Mouse (Mus musculus): ENCODE measurements around the gene Cacna2d4. TPM values are rescaled to one million over a fixed set of nuclear protein-coding genes. Genes with fewer than 3 reads are reported as not detected.

Cacna2d4 gene
- polyA plus RNA-seq, 1 experiment from 2014 or later = not detected

GRCm38 (mm10) chr6:119227001-119227400 lies 9.3 kb upstream of the Cacna2d4 start:
- Histone ChIP-seq H3K9ac (ENCODE audit: low read length) (no peak overlapping the region), H3K36me3 (ENCODE audit: control insufficient read depth, insufficient read depth, low read length) (no peaks in the 10 kb centered on the region), H3K27me3 (replicated peaks; ENCODE audit: control insufficient read depth, insufficient read depth, low read length) (no peaks in the 10 kb centered on the region), H3K4me3 (ENCODE audit: low read depth, low read length) (no peak overlapping the region), H3K4me2 (ENCODE audit: low read length) (no peak overlapping the region), H3K27ac (ENCODE audit: low read depth) (no peak overlapping the region), H3K4me1 (replicated peaks; ENCODE audit: control insufficient read depth, insufficient read depth, low read length) (0 out of 2 replicates have a peak, but pooled peaks cover 2% of the 10 kb centered on the region), H3K9me3 (ENCODE audit: control insufficient read depth, low read length) (no peaks in the 10 kb centered on the region)
- 89% methylated on average over 8 of the region's 8 CpGs for WGBS
- ATAC-seq (replicated peaks; ENCODE audit: low FRiP score, low TSS enrichment, low read depth) (no peak), DNase-seq (ENCODE audit: low spot score) (no peak)

DNA sequence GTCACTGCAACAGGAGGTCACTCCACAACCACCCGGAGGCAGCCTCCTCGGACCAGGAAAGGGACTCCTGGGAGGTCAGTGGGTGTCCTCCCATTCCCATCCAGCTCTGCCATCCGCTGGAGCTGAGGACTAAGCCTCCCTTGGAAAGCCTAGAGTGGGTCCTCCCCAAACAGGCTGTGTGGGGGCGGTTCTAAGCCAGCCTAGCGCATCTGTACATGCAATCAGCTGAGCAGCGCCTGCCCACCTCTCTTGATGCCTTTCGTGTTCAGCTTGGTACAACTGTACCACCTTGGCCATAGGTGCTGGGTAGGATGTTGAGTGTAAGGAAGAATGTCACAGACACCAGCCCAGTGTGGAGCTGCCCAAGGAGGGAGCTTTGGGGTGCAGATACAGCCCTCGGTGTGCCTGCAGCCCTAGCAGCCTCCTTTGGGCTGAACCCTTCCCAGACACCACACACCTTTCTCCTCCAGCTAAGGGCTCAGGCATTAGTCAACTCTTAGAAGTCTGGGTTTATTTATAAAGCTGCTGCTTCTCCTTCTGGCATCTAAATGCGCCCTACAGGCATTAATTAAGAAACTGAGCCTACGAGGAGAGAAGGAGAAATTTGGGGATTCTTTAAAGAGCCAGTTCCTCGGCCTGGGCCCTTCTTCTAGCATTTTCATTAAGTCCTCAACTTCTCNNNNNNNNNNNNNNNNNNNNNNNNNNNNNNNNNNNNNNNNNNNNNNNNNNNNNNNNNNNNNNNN lies 7.3 kb upstream of the Cacna2d4 start:
- H3K4me3 ChIP-seq (ENCODE audit: low read depth, low read length) = no peak overlapping the region
- H3K9ac ChIP-seq (ENCODE audit: low read length) = no peak overlapping the region
- 0 out of 2 replicates have a peak, but pooled peaks cover 2% of the 10 kb centered on the region for H3K4me1 ChIP-seq (replicated peaks; ENCODE audit: control insufficient read depth, insufficient read depth, low read length)
- 81% methylated on average over 11 of the region's 11 CpGs for WGBS
- no peak overlapping the region for H3K4me2 ChIP-seq (ENCODE audit: low read length)
- H3K27ac ChIP-seq (ENCODE audit: low read depth) = no peak overlapping the region
- no peaks in the 10 kb centered on the region for H3K27me3 ChIP-seq (replicated peaks; ENCODE audit: control insufficient read depth, insufficient read depth, low read length)
- no peaks in the 10 kb centered on the region for H3K9me3 ChIP-seq (ENCODE audit: control insufficient read depth, low read length)
- no peak for DNase-seq (ENCODE audit: low spot score)
- H3K36me3 ChIP-seq (ENCODE audit: control insufficient read depth, insufficient read depth, low read length) = no peaks in the 10 kb centered on the region
- no peak for ATAC-seq (replicated peaks; ENCODE audit: low FRiP score, low TSS enrichment, low read depth)

DNA sequence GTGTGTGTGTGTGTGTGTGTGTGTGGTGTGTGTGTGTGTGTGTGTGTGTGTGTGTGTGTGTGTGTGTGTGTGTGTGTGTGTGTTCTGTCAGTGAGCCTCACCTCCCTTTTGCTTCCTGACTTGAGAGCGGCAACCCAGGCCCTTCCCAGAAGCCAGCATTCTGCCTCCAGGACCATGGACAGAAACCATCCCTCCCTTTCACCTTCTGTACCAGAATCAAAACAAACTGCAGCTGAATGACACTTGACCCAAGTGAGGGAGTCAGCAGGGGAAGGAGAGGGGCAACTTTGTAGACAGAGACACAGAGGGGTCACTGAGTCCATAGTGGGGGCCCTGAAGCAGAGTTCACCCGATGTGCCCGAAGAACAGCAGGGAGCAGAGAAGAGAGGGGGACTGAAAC lies 3.3 kb upstream of the Cacna2d4 start:
- Histone ChIP-seq H3K4me3 (ENCODE audit: low read depth, low read length) (no peak overlapping the region), H3K4me2 (ENCODE audit: low read length) (no peak overlapping the region), H3K9me3 (ENCODE audit: control insufficient read depth, low read length) (no peaks in the 10 kb centered on the region), H3K4me1 (replicated peaks; ENCODE audit: control insufficient read depth, insufficient read depth, low read length) (no peaks in the 10 kb centered on the region), H3K27ac (ENCODE audit: low read depth) (no peak overlapping the region), H3K27me3 (replicated peaks; ENCODE audit: control insufficient read depth, insufficient read depth, low read length) (no peaks in the 10 kb centered on the region), H3K36me3 (ENCODE audit: control insufficient read depth, insufficient read depth, low read length) (no peaks in the 10 kb centered on the region), H3K9ac (ENCODE audit: low read length) (no peak overlapping the region)
- no peak for ATAC-seq (replicated peaks; ENCODE audit: low FRiP score, low TSS enrichment, low read depth)
- 26% methylated on average over 3 of the region's 3 CpGs for WGBS
- peak; percentile 72 for DNase-seq (ENCODE audit: low spot score)

- 77% methylated on average over 5 of the region's 5 CpGs for WGBS
- Histone ChIP-seq H3K36me3 (ENCODE audit: control insufficient read depth, insufficient read depth, low read length) (no peaks in the 10 kb centered on the region), H3K4me3 (ENCODE audit: low read depth, low read length) (no peak overlapping the region), H3K9ac (ENCODE audit: low read length) (no peak overlapping the region), H3K9me3 (ENCODE audit: control insufficient read depth, low read length) (no peaks in the 10 kb centered on the region), H3K4me2 (ENCODE audit: low read length) (no peak overlapping the region), H3K27ac (ENCODE audit: low read depth) (no peak overlapping the region), H3K4me1 (replicated peaks; ENCODE audit: control insufficient read depth, insufficient read depth, low read length) (no peaks in the 10 kb centered on the region), H3K27me3 (replicated peaks; ENCODE audit: control insufficient read depth, insufficient read depth, low read length) (no peaks in the 10 kb centered on the region)
- ATAC-seq (replicated peaks; ENCODE audit: low FRiP score, low TSS enrichment, low read depth) (no peak), DNase-seq (ENCODE audit: low spot score) (peak; percentile 40)
Measured at GRCm38 (mm10) chr6:119235441-119235840, 885 bp upstream of the Cacna2d4 start.

DNA sequence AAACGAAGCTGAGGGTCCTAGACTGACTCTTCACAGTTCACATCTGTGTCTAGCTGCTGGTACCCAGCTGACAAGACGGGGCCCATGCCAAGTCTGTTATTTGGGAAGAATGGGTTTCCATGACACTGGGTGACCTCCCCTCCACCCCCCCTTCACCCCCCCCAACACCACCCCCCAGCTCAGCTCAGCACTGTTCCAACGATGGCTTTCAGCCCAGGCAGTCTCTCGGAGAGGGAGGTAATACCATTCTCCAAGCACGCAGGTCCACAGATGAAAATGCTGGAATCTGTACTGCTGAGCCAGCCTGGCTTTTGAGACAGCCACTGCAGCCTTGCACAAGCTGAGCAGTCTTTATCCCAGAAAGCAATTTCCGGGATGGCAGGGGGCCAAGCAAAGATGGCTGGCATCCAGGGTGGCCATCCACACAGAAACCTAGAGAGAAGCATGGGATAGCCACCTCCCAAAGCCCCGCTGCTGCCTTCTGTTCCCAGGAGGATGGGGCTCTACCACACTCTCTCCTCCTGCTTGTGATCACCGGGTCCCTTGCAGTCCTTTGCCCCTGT lies 1.2 kb downstream of the Cacna2d4 start:
- H3K27me3 ChIP-seq (replicated peaks; ENCODE audit: control insufficient read depth, insufficient read depth, low read length) = no peaks in the 10 kb centered on the region
- no peaks in the 10 kb centered on the region for H3K9me3 ChIP-seq (ENCODE audit: control insufficient read depth, low read length)
- no peak overlapping the region for H3K27ac ChIP-seq (ENCODE audit: low read depth)
- no peak overlapping the region for H3K4me2 ChIP-seq (ENCODE audit: low read length)
- 65% methylated on average over 8 of the region's 8 CpGs for WGBS
- no peak overlapping the region for H3K9ac ChIP-seq (ENCODE audit: low read length)
- H3K36me3 ChIP-seq (ENCODE audit: control insufficient read depth, insufficient read depth, low read length) = no peaks in the 10 kb centered on the region
- no peaks in the 10 kb centered on the region for H3K4me1 ChIP-seq (replicated peaks; ENCODE audit: control insufficient read depth, insufficient read depth, low read length)
- H3K4me3 ChIP-seq (ENCODE audit: low read depth, low read length) = no peak overlapping the region
- ATAC-seq (replicated peaks; ENCODE audit: low FRiP score, low TSS enrichment, low read depth) = no peak
- no peak for DNase-seq (ENCODE audit: low spot score)

- H3K27ac ChIP-seq (ENCODE audit: low read depth) = no peak overlapping the region
- no peaks in the 10 kb centered on the region for H3K27me3 ChIP-seq (replicated peaks; ENCODE audit: control insufficient read depth, insufficient read depth, low read length)
- H3K36me3 ChIP-seq (ENCODE audit: control insufficient read depth, insufficient read depth, low read length) = no peaks in the 10 kb centered on the region
- H3K9me3 ChIP-seq (ENCODE audit: control insufficient read depth, low read length) = no peaks in the 10 kb centered on the region
- H3K4me3 ChIP-seq (ENCODE audit: low read depth, low read length) = no peak overlapping the region
- H3K4me1 ChIP-seq (replicated peaks; ENCODE audit: control insufficient read depth, insufficient read depth, low read length) = no peaks in the 10 kb centered on the region
- DNase-seq (ENCODE audit: low spot score) = peak; percentile 35
- H3K9ac ChIP-seq (ENCODE audit: low read length) = no peak overlapping the region
- no peak for ATAC-seq (replicated peaks; ENCODE audit: low FRiP score, low TSS enrichment, low read depth)
- 73% methylated on average over 5 of the region's 5 CpGs for WGBS
- H3K4me2 ChIP-seq (ENCODE audit: low read length) = no peak overlapping the region
Measured at GRCm38 (mm10) chr6:119239341-119240005, 3.1 kb downstream of the Cacna2d4 start.

DNA sequence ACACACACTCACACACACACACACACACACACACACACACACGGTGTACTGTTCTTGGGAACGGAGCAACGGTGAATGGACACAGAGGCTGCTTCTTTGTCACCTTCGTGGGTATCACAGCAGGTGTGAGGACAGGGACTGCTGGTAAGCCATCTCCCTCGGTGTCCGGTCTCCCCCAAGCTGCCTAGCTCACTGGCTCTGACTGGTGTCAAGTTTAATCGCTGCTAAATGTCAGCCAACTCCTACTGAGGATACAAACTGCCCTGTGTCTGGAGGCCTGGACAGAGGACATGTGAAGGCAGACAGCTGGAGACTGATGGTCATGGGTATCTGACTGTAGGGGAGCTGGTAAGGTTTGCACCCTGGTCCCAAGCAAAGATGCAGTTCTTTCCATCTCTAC lies 3.9 kb downstream of the Cacna2d4 start:
- 62% methylated on average over 7 of the region's 7 CpGs for WGBS
- Histone ChIP-seq H3K9me3 (ENCODE audit: control insufficient read depth, low read length) (no peaks in the 10 kb centered on the region), H3K4me2 (ENCODE audit: low read length) (no peak overlapping the region), H3K36me3 (ENCODE audit: control insufficient read depth, insufficient read depth, low read length) (no peaks in the 10 kb centered on the region), H3K9ac (ENCODE audit: low read length) (no peak overlapping the region), H3K4me1 (replicated peaks; ENCODE audit: control insufficient read depth, insufficient read depth, low read length) (no peaks in the 10 kb centered on the region), H3K4me3 (ENCODE audit: low read depth, low read length) (no peak overlapping the region), H3K27ac (ENCODE audit: low read depth) (no peak overlapping the region), H3K27me3 (replicated peaks; ENCODE audit: control insufficient read depth, insufficient read depth, low read length) (no peaks in the 10 kb centered on the region)
- DNase-seq (ENCODE audit: low spot score) (peak; percentile 16), ATAC-seq (replicated peaks; ENCODE audit: low FRiP score, low TSS enrichment, low read depth) (no peak)

DNA sequence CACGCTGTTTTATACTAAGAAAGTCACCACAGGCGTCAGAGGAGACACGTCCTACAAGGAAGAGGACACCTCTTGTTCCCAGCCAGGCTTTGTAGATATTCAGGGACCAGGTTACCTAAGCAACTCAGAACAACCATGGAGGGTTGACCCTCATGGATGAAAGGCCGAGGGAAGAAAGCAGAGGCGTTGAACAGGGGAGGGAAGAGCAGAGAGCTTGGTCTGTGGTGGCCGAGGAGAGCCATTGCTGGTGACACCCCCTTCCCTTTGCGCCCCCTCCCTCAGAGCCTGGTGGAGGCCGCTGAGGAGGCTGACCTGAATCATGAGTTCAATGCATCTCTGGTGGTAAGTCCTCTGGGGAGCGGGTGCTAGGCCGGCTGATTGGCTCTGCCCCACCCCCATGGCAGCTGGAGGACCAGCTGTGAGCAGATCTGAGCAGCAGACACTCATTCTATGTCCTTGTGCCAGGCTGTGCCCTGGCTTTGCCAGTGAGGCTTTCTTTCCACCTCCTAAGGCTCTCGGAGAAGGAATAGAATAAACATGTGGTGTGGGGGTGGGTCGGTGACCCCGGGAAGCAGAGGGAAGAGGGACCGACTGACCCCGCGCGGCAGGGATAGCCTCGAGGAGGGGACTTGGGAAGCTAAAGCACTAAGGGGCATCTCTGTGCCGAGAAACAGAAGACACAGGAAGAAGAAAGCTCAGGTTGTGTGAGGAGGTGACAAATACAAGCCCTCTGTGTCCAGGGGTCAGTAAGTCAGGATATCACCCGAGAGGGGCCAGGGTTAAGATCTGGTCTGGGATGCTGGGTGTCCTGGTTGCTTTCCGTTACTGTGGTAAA lies 4.8 kb downstream of the Cacna2d4 start:
- H3K9ac ChIP-seq (ENCODE audit: low read length) = no peak overlapping the region
- no peaks in the 10 kb centered on the region for H3K36me3 ChIP-seq (ENCODE audit: control insufficient read depth, insufficient read depth, low read length)
- WGBS = 45% methylated on average over 21 of the region's 21 CpGs
- no peaks in the 10 kb centered on the region for H3K27me3 ChIP-seq (replicated peaks; ENCODE audit: control insufficient read depth, insufficient read depth, low read length)
- ATAC-seq (replicated peaks; ENCODE audit: low FRiP score, low TSS enrichment, low read depth) (no peak), DNase-seq (ENCODE audit: low spot score) (no peak)
- no peak overlapping the region for H3K27ac ChIP-seq (ENCODE audit: low read depth)
- no peak overlapping the region for H3K4me3 ChIP-seq (ENCODE audit: low read depth, low read length)
- H3K4me1 ChIP-seq (replicated peaks; ENCODE audit: control insufficient read depth, insufficient read depth, low read length) = no peaks in the 10 kb centered on the region
- peaks cover 2% of the 10 kb centered on the region; the same call in 1 of the 2 replicates for H3K9me3 ChIP-seq (ENCODE audit: control insufficient read depth, low read length)
- H3K4me2 ChIP-seq (ENCODE audit: low read length) = no peak overlapping the region

Measured in intestine, embryonic 14.5 days (tissue).